Mouse (Mus musculus): ENCODE results near the gene Aox1.

Aox1 gene

DNA sequence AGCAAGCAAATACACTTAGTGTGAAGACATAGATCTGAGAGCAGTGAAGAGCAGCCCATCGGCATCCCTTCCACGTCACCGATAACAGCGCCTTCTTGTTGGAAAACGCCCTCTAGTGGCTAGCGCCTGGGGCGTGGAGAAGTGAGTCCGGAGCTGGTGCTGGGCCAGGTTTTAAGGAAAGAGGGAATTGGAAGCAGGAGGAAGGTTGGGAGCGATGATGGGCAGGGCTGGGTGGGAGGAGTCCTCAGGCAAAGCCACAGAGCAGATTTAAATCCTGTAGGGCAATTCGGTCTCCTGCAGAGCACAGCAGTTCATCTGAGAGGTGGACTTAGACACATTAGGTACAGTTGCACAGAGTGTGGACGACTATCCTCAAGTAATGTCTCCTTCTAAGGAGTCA, 83.1 kb downstream of the Aox1 start, which contains the start of gene Aox3:
Gene Aox3 (plus strand): TSS at position 251 of the 400 bp plus-strand sequence.
- peak; percentile 23 for DNase-seq

DNA sequence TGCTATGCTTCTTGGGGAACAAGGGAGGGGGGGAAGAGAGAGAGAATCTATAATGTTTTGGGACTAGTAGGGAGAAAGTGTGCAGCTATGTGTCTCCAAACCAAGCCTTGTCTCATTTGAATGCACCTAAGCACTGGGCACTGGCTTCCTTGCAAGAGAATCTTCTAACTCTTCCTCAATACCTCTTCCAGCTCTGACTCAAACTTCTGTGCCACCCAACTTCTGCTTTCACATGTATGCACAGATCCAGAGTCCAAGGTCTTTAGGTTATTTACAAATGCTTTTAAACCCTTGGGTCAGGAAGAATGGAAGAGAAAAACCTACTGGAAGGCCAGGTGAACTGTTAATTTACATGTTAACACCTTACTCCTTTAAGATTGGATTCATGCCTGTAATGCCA, 83.7 kb downstream of the Aox1 start:
- DNase-seq = no peak

DNA sequence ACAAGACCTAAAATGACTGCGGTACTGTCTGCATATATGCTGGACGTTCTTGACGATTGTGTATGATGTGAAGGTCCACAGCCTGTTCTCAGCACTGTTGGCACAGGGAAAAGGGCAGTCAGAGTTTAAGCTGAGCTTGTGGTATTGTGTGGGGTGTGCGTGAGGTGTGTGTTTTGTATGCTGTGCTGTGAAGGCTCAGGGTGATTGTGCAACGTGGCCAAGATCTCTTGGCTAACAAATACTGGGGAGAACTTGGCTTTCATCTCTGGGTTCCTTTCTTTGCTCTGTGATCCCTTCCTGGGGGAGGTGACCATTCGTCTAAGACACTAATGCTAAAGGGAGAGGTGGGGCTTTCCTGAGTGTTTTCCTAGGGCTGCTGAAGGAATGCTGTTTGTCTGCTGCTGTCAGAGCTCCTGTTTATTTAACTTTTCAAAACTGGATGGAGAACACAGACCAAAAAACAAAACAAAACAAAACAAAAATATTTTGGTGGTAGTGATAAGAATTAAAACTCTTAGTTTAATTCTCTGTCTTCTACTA, 84.4 kb downstream of the Aox1 start:
- no peak for DNase-seq

DNA sequence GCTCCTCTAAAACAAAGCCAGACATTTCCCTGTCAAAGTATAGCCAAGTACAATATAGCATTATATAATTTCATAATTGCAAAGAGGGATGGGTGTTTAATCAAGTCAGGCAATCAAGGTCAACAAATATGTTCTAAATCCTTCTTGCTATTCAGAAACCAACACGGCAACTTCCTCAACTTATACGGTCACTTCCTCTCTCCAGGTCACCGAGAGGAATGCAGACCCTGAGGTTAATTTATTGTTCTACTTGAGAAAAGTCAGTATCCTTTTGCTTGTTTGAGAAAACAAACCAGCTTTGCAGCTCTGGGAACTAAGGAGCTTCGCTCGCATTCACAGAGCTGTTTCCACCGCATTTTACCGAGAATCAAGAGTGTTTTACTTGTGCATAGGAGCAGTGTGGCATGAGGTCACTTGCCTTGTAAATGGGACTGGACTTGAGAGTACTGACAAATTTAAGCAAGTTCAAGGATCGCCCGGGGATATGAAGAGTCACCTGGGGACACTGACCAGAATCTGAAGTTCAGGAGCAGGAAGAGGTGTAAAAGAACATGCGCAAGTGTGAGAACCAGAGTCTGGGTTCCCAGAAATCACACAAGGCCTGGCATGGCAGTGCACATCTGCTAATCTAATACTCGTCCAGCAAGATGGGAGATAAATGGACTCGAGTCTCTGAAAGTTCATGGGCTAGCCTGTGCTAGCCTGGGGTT, 85.1 kb downstream of the Aox1 start:
- DNase-seq = no peak

DNA sequence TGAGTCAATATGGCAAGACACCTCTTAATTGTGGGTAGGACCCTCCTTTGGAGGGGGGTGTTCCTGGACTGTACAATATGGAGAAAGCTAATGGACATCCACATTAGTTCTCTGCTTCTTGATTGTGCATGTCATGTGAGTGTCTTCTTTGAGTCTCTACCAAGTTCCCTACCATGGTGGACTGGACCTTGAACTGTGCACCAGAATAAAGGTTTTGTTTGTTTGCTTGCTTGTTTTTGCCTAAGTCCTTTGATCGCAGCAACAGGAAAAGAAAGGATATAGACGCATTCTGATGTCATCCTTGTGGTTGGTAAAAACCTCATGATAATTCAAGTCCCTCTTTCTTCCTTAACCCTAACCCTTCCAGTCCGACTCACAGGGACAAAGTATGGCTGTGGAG, 88.5 kb downstream of the Aox1 start:
- no peak for DNase-seq

DNA sequence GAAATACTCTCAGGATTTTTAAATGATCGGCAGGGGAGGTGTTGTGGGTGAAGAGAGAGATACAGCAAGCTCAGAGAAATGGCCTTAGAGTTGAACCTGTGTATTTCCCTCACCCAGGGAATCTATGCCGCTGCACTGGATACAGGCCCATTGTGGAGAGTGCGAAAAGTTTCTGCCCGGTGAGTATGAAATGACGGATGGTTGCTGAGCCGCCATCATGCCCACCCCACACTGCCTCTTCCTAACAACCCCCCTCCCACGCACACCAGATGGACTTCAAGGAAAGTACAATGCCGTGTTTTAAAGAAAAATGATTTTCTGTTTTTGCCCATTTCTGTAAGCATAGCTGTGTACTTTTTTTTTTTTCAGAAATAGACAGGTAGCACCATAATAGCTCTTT, 95.2 kb downstream of the Aox1 start:
- no peak for DNase-seq

DNA sequence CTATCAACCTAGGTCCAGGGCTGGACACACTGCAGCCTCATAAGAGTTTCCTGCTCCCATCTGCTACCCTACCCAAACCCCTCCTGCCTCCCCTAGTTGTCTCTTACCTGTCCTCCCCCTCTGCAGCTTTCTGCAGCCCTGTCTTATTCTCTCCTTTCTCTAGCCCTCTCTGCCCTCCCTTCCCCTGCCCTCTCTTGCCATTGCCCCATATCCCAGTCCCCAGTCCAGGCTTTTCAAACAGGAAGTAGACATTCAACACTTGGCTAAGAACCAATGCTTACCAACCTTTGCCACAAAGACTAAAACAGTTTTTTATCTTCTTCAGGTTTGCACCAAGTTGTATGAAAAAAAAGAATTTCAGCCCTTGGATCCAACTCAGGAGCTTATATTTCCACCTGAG, 108.2 kb downstream of the Aox1 start:
- no peak for DNase-seq

DNA sequence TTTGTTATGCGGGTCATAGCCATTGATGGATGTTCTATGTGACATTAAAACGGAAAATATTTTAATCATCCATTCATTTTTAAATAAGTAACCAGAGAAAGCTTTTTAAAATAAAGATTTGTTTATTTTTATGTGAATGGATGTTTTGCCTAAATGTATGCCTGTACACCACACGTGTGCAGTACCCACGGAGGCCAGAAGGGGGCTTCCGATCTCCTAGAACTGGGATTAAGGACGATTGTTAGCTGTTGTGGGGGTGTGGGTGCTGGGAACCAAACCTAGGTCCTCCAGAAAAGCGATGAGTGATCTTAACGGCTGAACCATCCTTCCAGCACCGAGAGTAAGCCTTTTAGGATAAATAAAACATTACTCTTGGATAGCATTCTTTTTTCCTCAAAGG, 109.3 kb downstream of the Aox1 start:
- DNase-seq = no peak

DNA sequence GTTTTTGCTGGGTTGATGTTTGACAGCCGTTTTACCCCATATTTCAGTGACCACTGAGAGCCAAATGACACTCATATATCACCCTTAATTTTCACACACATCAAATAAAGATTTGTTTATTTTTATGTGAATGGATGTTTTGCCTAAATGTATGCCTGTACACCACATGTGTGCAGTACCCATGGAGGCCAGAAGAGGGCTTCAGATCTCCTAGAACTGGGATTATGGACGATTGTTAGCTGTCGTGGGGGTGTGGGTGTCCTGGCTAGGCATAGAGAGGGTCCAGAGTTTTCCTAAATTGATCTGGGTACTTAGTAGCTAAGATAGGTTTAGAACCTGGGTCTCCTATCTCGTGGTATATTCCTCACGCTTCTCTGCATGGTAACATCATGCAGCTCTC, 110.9 kb downstream of the Aox1 start:
- DNase-seq = no peak

DNA sequence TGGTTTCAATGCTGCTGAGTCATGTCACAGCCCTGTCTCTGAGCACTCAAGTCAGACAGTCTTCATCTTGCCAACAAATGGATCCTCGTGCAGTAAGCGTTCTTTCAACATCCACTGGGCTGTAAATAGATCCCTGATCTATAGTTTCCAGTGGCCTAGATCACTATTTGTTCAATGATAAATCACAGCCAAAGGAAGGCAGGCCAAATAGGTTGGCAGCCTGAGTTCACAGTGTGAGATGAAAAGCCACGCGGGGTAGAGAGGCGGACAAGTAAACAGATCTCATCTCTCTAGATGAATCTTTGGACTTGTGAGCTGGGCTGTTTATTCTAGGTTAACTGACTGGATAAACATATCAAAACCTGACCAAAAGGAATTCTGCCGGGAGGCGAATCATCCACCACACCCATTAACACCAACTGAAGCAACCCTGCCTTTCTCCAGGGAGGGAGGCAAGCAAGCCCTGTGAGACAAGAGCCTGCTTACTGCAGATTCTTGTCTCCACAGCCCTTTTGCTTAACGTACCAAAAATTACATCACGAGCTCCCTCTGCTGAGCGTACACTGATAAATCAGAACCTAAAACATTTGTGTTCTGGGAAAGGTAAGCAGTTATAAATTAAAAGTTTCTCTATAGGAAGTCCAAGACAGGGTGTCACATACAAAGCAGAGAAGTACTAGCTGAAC, 114.8 kb downstream of the Aox1 start:
- peak; percentile 4 for DNase-seq

DNA sequence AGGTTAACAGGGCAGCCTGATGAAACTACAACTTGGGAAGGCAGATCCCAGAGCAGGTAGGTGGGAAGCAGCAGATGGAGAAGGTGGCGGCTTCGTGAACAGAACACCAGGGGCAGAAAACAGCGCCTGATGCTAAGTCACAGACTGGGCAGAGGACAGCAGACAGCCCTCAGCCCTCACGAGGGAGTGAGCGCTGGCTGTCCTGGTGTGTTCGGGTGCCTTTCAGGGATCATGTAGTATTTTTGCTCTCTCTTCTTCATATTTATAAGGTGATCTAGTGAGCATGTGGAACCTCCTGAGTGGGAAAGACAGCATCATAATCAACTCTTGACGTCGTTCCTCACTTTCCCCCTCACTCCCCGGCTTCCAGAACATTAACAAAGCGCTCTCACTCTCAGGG, 116.3 kb downstream of the Aox1 start:
- no peak for DNase-seq

DNA sequence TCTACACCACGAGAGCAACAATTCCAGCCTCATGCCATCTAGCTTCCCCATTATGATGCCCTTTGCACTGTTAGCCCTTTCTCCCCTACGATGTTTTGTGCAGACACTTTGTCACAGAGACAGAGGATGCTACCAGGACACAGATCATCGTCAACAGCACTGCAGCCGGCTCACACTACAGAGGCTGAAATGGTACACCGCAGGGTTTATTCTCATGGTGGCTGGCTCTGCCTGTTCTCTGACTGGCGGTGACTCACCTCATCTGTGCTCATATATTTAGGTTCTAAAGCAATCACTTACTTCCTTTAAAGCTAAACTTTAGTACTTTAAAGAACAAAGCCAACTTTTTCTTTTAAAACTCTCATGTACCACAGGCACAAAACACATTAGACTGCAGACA, 118.0 kb downstream of the Aox1 start:
- no peak for DNase-seq

DNA sequence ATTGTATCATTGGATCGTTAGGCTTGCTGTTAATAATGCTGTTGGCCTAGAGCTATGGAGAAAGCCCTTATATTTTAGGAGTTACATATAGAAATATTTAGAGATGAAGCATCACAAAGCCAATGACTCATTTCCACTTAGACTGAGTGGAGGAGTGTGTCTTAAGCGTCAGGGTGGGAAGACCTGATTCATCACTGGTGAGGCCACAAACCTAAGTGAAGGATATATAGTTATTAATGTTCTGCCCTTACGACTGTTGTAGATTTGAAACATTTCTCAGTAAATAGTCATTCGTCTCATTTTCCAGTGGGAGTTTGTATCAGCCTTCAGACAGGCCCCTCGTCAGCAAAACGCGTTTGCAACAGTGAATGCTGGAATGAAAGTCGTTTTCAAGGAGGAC, 122.5 kb downstream of the Aox1 start:
- no peak for DNase-seq

Measured in kidney, adult 11 months (tissue).